Mouse (Mus musculus): ENCODE measurements around the gene Bach2.

DNA sequence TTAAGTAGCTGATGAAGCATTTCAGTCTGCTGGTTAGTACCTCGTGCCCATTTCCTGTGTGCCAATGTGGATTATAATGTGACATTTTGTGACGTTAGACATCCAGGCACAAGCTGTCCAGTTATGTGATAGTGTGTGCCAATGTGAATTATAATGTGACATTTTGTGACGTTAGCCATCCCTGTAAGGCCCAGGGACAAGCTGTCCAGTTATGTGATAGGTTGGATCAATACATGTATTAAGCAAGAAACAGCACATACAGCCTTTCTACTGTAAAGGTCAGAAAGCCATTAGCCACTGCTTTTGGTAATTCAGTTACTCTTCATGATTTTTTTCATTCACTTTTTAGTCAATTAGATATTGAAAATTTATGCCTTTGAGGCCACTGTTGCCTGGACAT, 76.3 kb downstream of the Bach2 start:
- TF ChIP-seq CTCF (IDR thresholded peaks at IDR 0.05; ENCODE audit: insufficient read depth, low read length) (no peak), POLR2A (IDR thresholded peaks at IDR 0.05; ENCODE audit: borderline replicate concordance, extremely low read depth, low read depth, low read length) (no peak)
